Mouse (Mus musculus) brown adipose tissue, adult 24 weeks (tissue): Measurements from ENCODE around the gene Bcl7c. TPM values are rescaled to one million over a fixed set of nuclear protein-coding genes. Genes with fewer than 3 reads are reported as not detected.

ENCODE experiments used
- H3K27ac ChIP-seq: fragments of 200-500 bp; replicated peaks from 2 replicates; pipeline ENCODE4 v1.5.1; 2012; ENCODE audit warnings: low read depth, mild to moderate bottlenecking, low read length
- H3K4me1 ChIP-seq: fragments of 200-500 bp; 2 replicates; pipeline ENCODE4 v1.6.1; 2012; ENCODE audit warnings: low read length, mixed read lengths; ENCODE audit not compliant: control insufficient read depth, insufficient read depth, insufficient read length
- H3K4me3 ChIP-seq: fragments of 200-500 bp; 2 replicates; pipeline ENCODE4 v1.5.1; 2012; ENCODE audit warnings: low read depth, mild to moderate bottlenecking, low read length, moderate library complexity; ENCODE audit not compliant: insufficient read depth
- polyA plus RNA-seq: library from polyadenylated mRNA; stranded (reverse); fragments of >200 nt; gene quantifications from 2 replicates; pipeline ENCODE4 v1.2.4, GENCODE M21; 2012; ENCODE audit not compliant: missing spikeins, insufficient read depth, insufficient read length

The Bcl7c gene
- polyA plus RNA-seq, 1 experiment, result 15.7 TPM

- peak within 1 kb of the TSS; percentile 73 for H3K27ac ChIP-seq
- H3K4me1 ChIP-seq, result peaks cover 7% of the 10 kb centered on the region; the same call in 1 of the 2 replicates
- peak within 1 kb of the TSS; percentile 95 for H3K4me3 ChIP-seq
Observed at GRCm38 (mm10) chr7:127614891-127615843, 93.6 kb downstream of the Bcl7c start, which contains the start of gene Zfp629. Gene Zfp629, minus strand, starts transcription at chr7:127615797.

DNA sequence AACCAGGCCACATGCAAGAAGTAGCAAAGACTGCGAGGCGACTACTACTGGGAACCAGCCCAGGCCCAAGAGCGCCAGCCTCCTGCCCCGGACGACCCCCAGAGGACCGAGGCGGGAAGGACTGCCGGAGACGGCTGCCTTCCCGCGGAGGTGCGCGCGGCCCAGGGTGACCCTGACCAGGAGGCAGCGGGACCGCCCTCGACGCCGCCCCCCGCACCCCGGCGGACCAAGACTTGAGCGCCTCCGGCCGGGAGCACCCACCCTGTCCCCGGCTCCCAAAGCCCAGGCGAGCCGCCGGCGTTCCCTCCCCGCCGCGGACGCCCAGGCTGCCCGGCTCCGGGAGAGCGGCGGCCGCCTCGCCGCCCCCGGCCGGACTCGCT, 94.2 kb downstream of the Bcl7c start:
- Histone ChIP-seq H3K4me1 (peaks cover 7% of the 10 kb centered on the region; the same call in 1 of the 2 replicates), H3K4me3 (peak overlapping the region; percentile 95), H3K27ac (peak overlapping the region; percentile 41)

GRCm38 (mm10) chr7:127614091-127614490, 94.6 kb downstream of the Bcl7c start:
- Histone ChIP-seq H3K27ac (peak overlapping the region; percentile 41), H3K4me1 (peaks cover 7% of the 10 kb centered on the region; the same call in 1 of the 2 replicates), H3K4me3 (peak overlapping the region; percentile 95)

GRCm38 (mm10) chr7:127613501-127613900, 95.2 kb downstream of the Bcl7c start:
- 0 out of 2 replicates have a peak overlapping the region, but pooled peaks have one; percentile 6 for H3K27ac ChIP-seq
- peak overlapping the region; percentile 95 for H3K4me3 ChIP-seq
- H3K4me1 ChIP-seq, result peaks cover 7% of the 10 kb centered on the region; the same call in 1 of the 2 replicates

- Histone ChIP-seq H3K27ac (no peak overlapping the region), H3K4me3 (no peak overlapping the region), H3K4me1 (peaks cover 7% of the 10 kb centered on the region; the same call in 1 of the 2 replicates)
Observed at GRCm38 (mm10) chr7:127611561-127611960, 97.2 kb downstream of the Bcl7c start.

Other genes starting within 250 kb of the Bcl7c start
- 26.0 and 27.1 TPM in 2 replicates for gene Prr14, start 249.3 kb downstream of the Bcl7c start, polyA plus RNA-seq
- gene Fbrs, start 229.7 kb downstream of the Bcl7c start, polyA plus RNA-seq, result 16.5 and 18.2 TPM in 2 replicates
- gene Srcap, start 196.9 kb downstream of the Bcl7c start, polyA plus RNA-seq, result 21.6 and 24.7 TPM in 2 replicates
- gene Gm42715, start 189.3 kb downstream of the Bcl7c start, polyA plus RNA-seq, result 0.28 and 3.4 TPM in 2 replicates
- 2.0 TPM in 1 of 2 replicates, not detected in the other for gene Tmem265, start 147.5 kb downstream of the Bcl7c start, polyA plus RNA-seq
- 15.9 and 17.1 TPM in 2 replicates for gene Phkg2, start 135.6 kb downstream of the Bcl7c start, polyA plus RNA-seq
- gene Ccdc189, start 120.3 kb downstream of the Bcl7c start, polyA plus RNA-seq, result 4.5 and 6.0 TPM in 2 replicates
- gene Rnf40, start 120.2 kb downstream of the Bcl7c start, polyA plus RNA-seq, result 14.7 and 19.4 TPM in 2 replicates
- 6.6 and 7.5 TPM in 2 replicates for gene Zfp629, start 93.1 kb downstream of the Bcl7c start, polyA plus RNA-seq
- 7.3 and 10.5 TPM in 2 replicates for gene Ctf1, start 3.8 kb upstream of the Bcl7c start, polyA plus RNA-seq
- gene Ctf2, start 23.2 kb upstream of the Bcl7c start, polyA plus RNA-seq, result not detected in 2 replicates
- 2.7 and 3.2 TPM in 2 replicates for gene Fbxl19, start 35.6 kb upstream of the Bcl7c start, polyA plus RNA-seq
- gene Orai3, start 60.9 kb upstream of the Bcl7c start, polyA plus RNA-seq, result 16.8 and 23.1 TPM in 2 replicates
- 11.7 and 13.6 TPM in 2 replicates for gene Setd1a, start 67.7 kb upstream of the Bcl7c start, polyA plus RNA-seq
- 0.54 TPM in 1 of 2 replicates, not detected in the other for gene Gm49388, start 76.7 kb upstream of the Bcl7c start, polyA plus RNA-seq
- 39.6 and 47.1 TPM in 2 replicates for gene Hsd3b7, start 91.7 kb upstream of the Bcl7c start, polyA plus RNA-seq
- 89.1 and 91.8 TPM in 2 replicates for gene Stx4a, start 115.4 kb upstream of the Bcl7c start, polyA plus RNA-seq
- 4.8 and 8.4 TPM in 2 replicates for gene Stx1b, start 115.6 kb upstream of the Bcl7c start, polyA plus RNA-seq
- 6.3 and 6.8 TPM in 2 replicates for gene Zfp646, start 167.3 kb upstream of the Bcl7c start, polyA plus RNA-seq
- gene Zfp668, start 167.9 kb upstream of the Bcl7c start, polyA plus RNA-seq, result 1.4 TPM in 2 replicates
- 0.67 and 1.1 TPM in 2 replicates for gene Prss53, start 182.0 kb upstream of the Bcl7c start, polyA plus RNA-seq
- gene Gm21974, start 186.5 kb upstream of the Bcl7c start, polyA plus RNA-seq, result not detected in 2 replicates
- 72.3 and 86.0 TPM in 2 replicates for gene Vkorc1, start 186.7 kb upstream of the Bcl7c start, polyA plus RNA-seq
- 202 and 239 TPM in 2 replicates for gene Bckdk, start 195.1 kb upstream of the Bcl7c start, polyA plus RNA-seq
- gene Kat8, start 203.6 kb upstream of the Bcl7c start, polyA plus RNA-seq, result 17.9 and 21.4 TPM in 2 replicates
- gene Prss8, start 221.2 kb upstream of the Bcl7c start, polyA plus RNA-seq, result 0.79 TPM in 1 of 2 replicates, not detected in the other
- 20.2 and 23.7 TPM in 2 replicates for gene Prss36, start 237.8 kb upstream of the Bcl7c start, polyA plus RNA-seq